Mouse (Mus musculus): ENCODE measurements at regions not wholly inside any gene's neighbourhood (a gene's known extent, or its start where the extent isn't known, plus 50 kb on each side); places are given as distances from the start of the nearest gene placed in this dataset.

- DNase-seq (ENCODE audit: extremely low spot score in 1 of 2, low spot score in 2 of 2): peak; percentile 36 to 69
- intact Hi-C loops (cut with DNase I): loop anchor here (10.0 kb wide), 2 partner anchors 222 to 252 kb away; no protein-coding TSS in a partner anchor
- TF ChIP-seq CTCF (IDR thresholded peaks at IDR 0.05): peak; percentile 93
- Histone ChIP-seq H3K4me3 (no peak overlapping the region), H3K27ac (no peak overlapping the region)
Observed at GRCm38 (mm10) chr1:34642304-34642893, 62.9 kb downstream of the Amer3 start.

GRCm38 (mm10) chr1:34653963-34654644 is 74.6 kb downstream of the Amer3 start:
- no peak overlapping the region for H3K4me3 ChIP-seq
- no peak for TF ChIP-seq CTCF (IDR thresholded peaks at IDR 0.05)
- intact Hi-C loops (cut with DNase I): no loop called here
- H3K27ac ChIP-seq: no peak overlapping the region
- peak in 1 of 2 experiments; percentile 48 for DNase-seq (ENCODE audit: extremely low spot score in 1 of 2, low spot score in 2 of 2)

GRCm38 (mm10) chr1:34657481-34657880 is 78.0 kb downstream of the Amer3 start:
- intact Hi-C loops (cut with DNase I): no loop called here
- Histone ChIP-seq H3K27ac (no peak overlapping the region), H3K4me3 (no peak overlapping the region)
- no peak for TF ChIP-seq CTCF (IDR thresholded peaks at IDR 0.05)
- no peak for DNase-seq (ENCODE audit: extremely low spot score in 1 of 2, low spot score in 2 of 2)

DNA sequence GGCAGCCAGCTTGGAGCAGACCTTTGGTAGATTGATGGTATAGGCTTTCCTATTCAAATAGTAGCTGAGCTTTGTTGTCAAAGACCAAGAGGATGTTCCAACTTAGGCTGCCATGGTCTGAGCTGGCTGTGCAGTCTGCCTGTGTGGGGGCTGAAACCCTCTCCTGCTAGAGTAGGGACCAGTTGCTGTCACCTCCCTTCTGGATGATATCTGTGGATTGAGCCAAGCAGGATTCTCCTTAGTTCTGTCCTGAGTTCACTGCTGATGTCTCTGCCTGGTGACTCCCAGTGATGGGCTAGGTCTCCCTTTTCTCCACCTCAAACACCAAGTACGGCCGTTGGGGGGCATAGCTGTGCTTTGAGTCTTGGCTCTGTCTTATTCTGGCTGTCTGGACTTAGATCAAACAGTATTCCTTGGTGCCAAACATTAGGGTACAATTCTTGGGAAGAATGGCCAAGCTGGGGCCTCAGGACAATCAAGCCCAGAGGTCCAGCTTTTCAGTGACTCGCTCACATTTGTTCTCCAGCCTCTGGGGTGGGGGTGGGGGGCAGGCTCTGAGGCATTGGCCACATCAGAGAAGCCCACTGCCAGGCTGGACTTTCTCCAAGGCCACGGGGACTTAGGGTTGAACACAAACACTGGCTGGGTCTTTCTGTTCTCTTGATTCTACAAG is 84.6 kb downstream of the Amer3 start:
- intact Hi-C loops (cut with DNase I): loop anchor here (2.0 kb wide), 1 partner anchor 37 kb away; no protein-coding TSS in a partner anchor
- peak in 1 of 2 experiments; percentile 27 for DNase-seq (ENCODE audit: extremely low spot score in 1 of 2, low spot score in 2 of 2)
- H3K27ac ChIP-seq: no peak overlapping the region
- no peak overlapping the region for H3K4me3 ChIP-seq
- TF ChIP-seq CTCF (IDR thresholded peaks at IDR 0.05): peak; percentile 13

- TF ChIP-seq CTCF (IDR thresholded peaks at IDR 0.05): no peak
- DNase-seq (ENCODE audit: extremely low spot score in 1 of 2, low spot score in 2 of 2): peak in 1 of 2 experiments; percentile 49
- Histone ChIP-seq H3K4me3 (no peak overlapping the region), H3K27ac (peak overlapping the region; percentile 55)
- intact Hi-C loops (cut with DNase I): loop anchor here (2.0 kb wide), 1 partner anchor 36 kb away; no protein-coding TSS in a partner anchor
Observed at GRCm38 (mm10) chr1:34664816-34665511, 85.5 kb downstream of the Amer3 start.

GRCm38 (mm10) chr1:34665512-34665854 is 86.0 kb downstream of the Amer3 start:
- intact Hi-C loops (cut with DNase I): loop anchor here (2.0 kb wide), 1 partner anchor 35 kb away; no protein-coding TSS in a partner anchor

DNA sequence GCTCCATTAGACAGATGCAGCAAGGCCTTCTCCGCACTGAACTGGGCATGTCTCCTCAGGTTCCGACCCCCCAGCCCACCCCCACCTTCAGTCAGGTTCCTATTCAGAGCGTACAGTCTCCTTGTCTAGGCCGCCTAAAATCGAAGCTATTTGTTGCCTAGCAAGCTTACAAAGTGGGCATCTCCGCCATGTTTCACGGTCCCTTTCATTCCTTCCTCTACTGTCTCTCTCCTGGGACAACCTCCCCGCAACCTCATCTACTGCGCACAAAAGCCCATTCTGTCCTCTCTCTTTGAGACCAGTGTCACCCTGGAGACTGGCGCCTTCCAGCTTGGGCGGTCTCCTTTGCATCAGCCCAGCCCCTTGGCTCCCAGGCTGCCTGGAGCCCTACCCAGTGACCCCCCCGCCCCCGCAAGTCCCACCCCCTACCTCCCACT is 86.8 kb downstream of the Amer3 start:
- no peak for TF ChIP-seq CTCF (IDR thresholded peaks at IDR 0.05)
- DNase-seq (ENCODE audit: extremely low spot score in 1 of 2, low spot score in 2 of 2): peak in 1 of 2 experiments; percentile 30
- Histone ChIP-seq H3K4me3 (no peak overlapping the region), H3K27ac (no peak overlapping the region)
- intact Hi-C loops (cut with DNase I): loop anchor here (1.0 kb wide), 1 partner anchor 30 kb away; no protein-coding TSS in a partner anchor

More at GRCm38 (mm10) chr1:34665512-34665854, 86.0 kb downstream of the Amer3 start:
- Histone ChIP-seq H3K4me3 (no peak overlapping the region), H3K27ac (0 out of 2 replicates have a peak overlapping the region, but pooled peaks have one; percentile 44)
- TF ChIP-seq CTCF (IDR thresholded peaks at IDR 0.05): no peak
- no peak for DNase-seq (ENCODE audit: extremely low spot score in 1 of 2, low spot score in 2 of 2)

GRCm38 (mm10) chr1:34677105-34677741 is 97.8 kb downstream of the Amer3 start:
- Histone ChIP-seq H3K4me3 (no peak overlapping the region), H3K27ac (no peak overlapping the region)
- DNase-seq (ENCODE audit: extremely low spot score in 1 of 2, low spot score in 2 of 2): no peak
- intact Hi-C loops (cut with DNase I): no loop called here
- no peak for TF ChIP-seq CTCF (IDR thresholded peaks at IDR 0.05)

- TF ChIP-seq CTCF (IDR thresholded peaks at IDR 0.05): no peak
- Histone ChIP-seq H3K4me3 (peak overlapping the region; percentile 46), H3K27ac (no peak overlapping the region)
- DNase-seq (ENCODE audit: extremely low spot score in 1 of 2, low spot score in 2 of 2): peak; percentile 38 to 49
- intact Hi-C loops (cut with DNase I): no loop called here
Observed at GRCm38 (mm10) chr1:34677832-34678733, 98.6 kb downstream of the Amer3 start.

GRCm38 (mm10) chr1:34678734-34679068 is 99.2 kb downstream of the Amer3 start:
- Histone ChIP-seq H3K4me3 (peak overlapping the region; percentile 46), H3K27ac (no peak overlapping the region)
- TF ChIP-seq CTCF (IDR thresholded peaks at IDR 0.05): no peak
- intact Hi-C loops (cut with DNase I): no loop called here
- DNase-seq (ENCODE audit: extremely low spot score in 1 of 2, low spot score in 2 of 2): no peak
